In genomic region chr2:92183613-92184076, GRCm38 (mm10) we compare ENCODE assay signal across 8 mouse cellular contexts.
DNase-seq lines count a peak whose midpoint lies in the region; ATAC-seq and TF ChIP-seq lines count a peak whose summit lies in the region.

No protein-coding gene starts in this region.

- TF ChIP-seq EP300 in liver, postnatal 0 days (IDR thresholded peaks at IDR 0.05; ENCODE audit: low read depth): no peak

- no peak for TF ChIP-seq CTCF in liver, postnatal 0 days (IDR thresholded peaks at IDR 0.05; ENCODE audit: low read depth)

- peak overlapping the region; percentile 62 for H3K4me2 ChIP-seq in forebrain, embryonic 14.5 days (ENCODE audit: low read length)
- peak overlapping the region; percentile 98 for H3K4me2 ChIP-seq in liver, postnatal 0 days (ENCODE audit: low read depth, low read length)
- peak overlapping the region; percentile 71 for H3K4me2 ChIP-seq in neural tube, embryonic 13.5 days

- peak overlapping the region; percentile 81 for H3K9ac ChIP-seq in ES-E14 (ENCODE audit: insufficient read depth, low read depth, low read length, poor library complexity, severe bottlenecking)
- peak overlapping the region; percentile 82 for H3K9ac ChIP-seq in forebrain, embryonic 14.5 days (ENCODE audit: low read length)
- H3K9ac ChIP-seq in liver, postnatal 0 days (replicated peaks): peak overlapping the region; percentile 88
- peak overlapping the region; percentile 93 for H3K9ac ChIP-seq in neural tube, embryonic 13.5 days

- ATAC-seq in forebrain, embryonic 14.5 days: peak; percentile 78
- peak; percentile 91 for ATAC-seq in liver, postnatal 0 days
- ATAC-seq in neural tube, embryonic 13.5 days (ENCODE audit: low read depth): peak; percentile 86

- no peak for DNase-seq in ES-E14 (ENCODE audit: low read depth, low spot score)
- DNase-seq in cerebellum, adult 11 months: peak; percentile 94
- peak; percentile 94 for DNase-seq in forebrain, embryonic 14.5 days (ENCODE audit: low spot score)
- peak; percentile 95 to 97 for DNase-seq in heart, postnatal 14 days
- peak; percentile 94 for DNase-seq in layer of hippocampus, adult 11-12 months (ENCODE audit: low spot score)
- DNase-seq in liver, postnatal 0 days: peak; percentile 94
- peak; percentile 81 for DNase-seq in telencephalon, adult 2 months (ENCODE audit: low read depth, low spot score)

- no peaks in the 10 kb centered on the region for H3K27me3 ChIP-seq in forebrain, embryonic 14.5 days (replicated peaks; ENCODE audit: control insufficient read depth, insufficient read depth, low read length)
- no peaks in the 10 kb centered on the region for H3K27me3 ChIP-seq in liver, postnatal 0 days (ENCODE audit: insufficient read depth, low read length)
- no peaks in the 10 kb centered on the region for H3K27me3 ChIP-seq in neural tube, embryonic 13.5 days

- H3K27ac ChIP-seq in ES-E14 (ENCODE audit: insufficient read depth, low read depth, low read length, poor library complexity, severe bottlenecking): peak overlapping the region; percentile 86; the same call in 1 of the 2 replicates
- peak overlapping the region; percentile 100 for H3K27ac ChIP-seq in forebrain, embryonic 14.5 days (ENCODE audit: low read depth, low read length)
- H3K27ac ChIP-seq in liver, postnatal 0 days (ENCODE audit: low read depth): peak overlapping the region; percentile 97
- peak overlapping the region; percentile 100 for H3K27ac ChIP-seq in neural tube, embryonic 13.5 days (replicated peaks)

- intact Hi-C loops in heart, postnatal 14 days (cut with DNase I): loop anchor here (2.0 to 5.0 kb wide), 4 partner anchors 125 to 254 kb away; no protein-coding TSS in a partner anchor

- peak overlapping the region; percentile 77 to 87 for H3K4me3 ChIP-seq in ES-E14 (ENCODE audit: insufficient read depth in 1 of 2, low read depth in 1 of 2, low read length in 2 of 2, poor library complexity in 1 of 2, severe bottlenecking in 1 of 2)
- H3K4me3 ChIP-seq in forebrain, embryonic 14.5 days (ENCODE audit: low read depth, low read length): peak overlapping the region; percentile 66
- H3K4me3 ChIP-seq in liver, postnatal 0 days (ENCODE audit: low read depth, low read length): peak overlapping the region; percentile 72
- H3K4me3 ChIP-seq in neural tube, embryonic 13.5 days: peak overlapping the region; percentile 78

- no peaks in the 10 kb centered on the region for H3K36me3 ChIP-seq in ES-E14 (ENCODE audit: control insufficient read depth, insufficient read depth, low read length, poor library complexity, severe bottlenecking)
- H3K36me3 ChIP-seq in forebrain, embryonic 14.5 days (ENCODE audit: control insufficient read depth, insufficient read depth, low read length): no peaks in the 10 kb centered on the region
- H3K36me3 ChIP-seq in liver, postnatal 0 days (replicated peaks; ENCODE audit: insufficient read depth, low read length): no peaks in the 10 kb centered on the region
- H3K36me3 ChIP-seq in neural tube, embryonic 13.5 days: no peaks in the 10 kb centered on the region

- under 1% methylated on average over 27 of the region's 40 CpGs for WGBS in forebrain, embryonic 14.5 days
- WGBS in liver, postnatal 0 days (ENCODE audit: insufficient replicate concordance): 0% methylated on average over 12 of the region's 40 CpGs
- 0% methylated on average over 20 of the region's 40 CpGs for WGBS in neural tube, embryonic 13.5 days

- in situ Hi-C loops in ES-E14 (cut with MboI; ENCODE audit: low sequenced_read_pairs in 2 of 2, unreplicated experiment in 2 of 2): no loop called here

- no peaks in the 10 kb centered on the region for H3K9me3 ChIP-seq in ES-E14 (ENCODE audit: control insufficient read depth, insufficient read depth, low read depth, low read length)
- H3K9me3 ChIP-seq in forebrain, embryonic 14.5 days (replicated peaks; ENCODE audit: control insufficient read depth, low read length): no peaks in the 10 kb centered on the region
- no peaks in the 10 kb centered on the region for H3K9me3 ChIP-seq in liver, postnatal 0 days (ENCODE audit: low read length)
- no peaks in the 10 kb centered on the region for H3K9me3 ChIP-seq in neural tube, embryonic 13.5 days

- H3K4me1 ChIP-seq in ES-E14 (ENCODE audit: control insufficient read depth in 2 of 2, insufficient read depth in 2 of 2, low read length in 2 of 2, poor library complexity in 1 of 2): peaks cover 2 to 4% of the 10 kb centered on the region in 2 experiments; a peak in 3 of 4 replicates
- peaks cover 25% of the 10 kb centered on the region for H3K4me1 ChIP-seq in forebrain, embryonic 14.5 days (ENCODE audit: control insufficient read depth, insufficient read depth, low read length)
- peaks cover 14% of the 10 kb centered on the region for H3K4me1 ChIP-seq in liver, postnatal 0 days (ENCODE audit: insufficient read depth)
- H3K4me1 ChIP-seq in neural tube, embryonic 13.5 days (replicated peaks): peaks cover 36% of the 10 kb centered on the region

TF ChIP-seq in ES-E14, 5 proteins besides CTCF, POLR2A, EP300 and RAD21:
- TF ChIP-seq HCFC1 (IDR thresholded peaks at IDR 0.05; ENCODE audit: borderline replicate concordance, insufficient read depth, low read length) (peak; percentile 53; the same call in 1 of the 2 replicates), CHD2 (IDR thresholded peaks at IDR 0.05; ENCODE audit: low read depth, low read length) (0 out of 2 replicates have a peak, but pooled peaks have one; percentile 28), ZNF384 (IDR thresholded peaks at IDR 0.05; ENCODE audit: low read depth, low read length) (no peak)
